8 mouse cellular contexts compared by ENCODE assay signal in the genomic region with DNA sequence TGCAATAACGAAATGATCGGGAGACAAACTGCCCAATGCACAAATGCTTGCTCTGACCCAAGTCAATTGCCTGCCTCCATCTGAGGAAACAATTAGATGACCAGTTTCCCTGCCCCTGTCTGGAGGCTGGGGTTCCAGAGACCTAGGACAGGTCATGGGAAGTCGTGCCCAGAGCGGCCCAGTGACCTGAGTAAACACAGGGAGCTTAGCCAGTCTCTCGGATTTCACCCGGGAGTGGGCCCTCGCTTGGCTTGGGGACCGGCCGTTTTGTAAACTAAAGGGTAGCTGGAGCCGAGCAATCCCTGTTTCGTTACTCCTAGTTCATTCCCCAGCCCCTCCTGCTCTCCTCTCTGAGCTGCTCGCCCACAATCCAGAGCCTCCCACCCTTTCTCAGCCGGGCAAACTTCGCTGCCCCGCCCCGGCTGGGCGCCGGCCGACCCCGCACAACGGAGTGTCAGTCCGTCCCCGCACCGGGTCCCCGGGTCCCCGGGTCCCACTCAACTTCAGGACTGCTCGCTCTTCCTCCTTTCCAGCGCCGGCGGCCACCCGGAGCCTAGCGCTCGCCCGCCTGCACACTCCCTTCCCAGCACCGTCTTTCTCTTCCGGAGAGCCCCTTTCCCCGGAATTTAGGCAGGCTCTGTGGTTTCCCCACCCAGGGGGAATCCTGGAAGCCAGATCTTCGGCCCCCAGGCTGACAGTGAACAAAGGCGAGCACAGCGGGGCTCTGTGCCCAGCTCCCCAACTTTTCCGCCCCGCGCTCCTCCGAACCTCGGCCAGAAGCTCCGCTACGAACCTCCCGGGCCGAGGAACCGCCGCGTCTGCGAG. TPM values are rescaled to one million over a fixed set of nuclear protein-coding genes. Genes with fewer than 3 reads are reported as not detected.
DNase-seq lines count a peak whose midpoint lies in the region; ATAC-seq and TF ChIP-seq lines count a peak whose summit lies in the region.

No protein-coding gene starts in this region.

- TF ChIP-seq POLR2A in kidney, adult 2 months (IDR thresholded peaks at IDR 0.05; ENCODE audit: low read depth, low read length): no peak

- H3K36me3 ChIP-seq in lung, embryonic 15.5 days: no peaks in the 10 kb centered on the region
- no peaks in the 10 kb centered on the region for H3K36me3 ChIP-seq in kidney, adult 2 months (ENCODE audit: control insufficient read depth, insufficient read depth, low read length)
- H3K36me3 ChIP-seq in midbrain, embryonic 14.5 days (ENCODE audit: control insufficient read depth, insufficient read depth, low read length): no peaks in the 10 kb centered on the region

- peaks cover 28% of the 10 kb centered on the region for H3K4me1 ChIP-seq in lung, embryonic 15.5 days
- H3K4me1 ChIP-seq in kidney, adult 2 months (ENCODE audit: control insufficient read depth, insufficient read depth, low read length): no peaks in the 10 kb centered on the region
- H3K4me1 ChIP-seq in midbrain, embryonic 14.5 days (ENCODE audit: control insufficient read depth, insufficient read depth, low read length): peaks cover 3% of the 10 kb centered on the region; the same call in 1 of the 2 replicates

- 1% methylated on average over 48 of the region's 53 CpGs for WGBS in lung, embryonic 15.5 days
- 1% methylated on average over 53 of the region's 53 CpGs for WGBS in kidney, adult 2 months
- under 1% methylated on average over 48 of the region's 53 CpGs for WGBS in midbrain, embryonic 14.5 days

- peaks cover 97% of the 10 kb centered on the region for H3K27me3 ChIP-seq in lung, embryonic 15.5 days
- peaks cover 25% of the 10 kb centered on the region for H3K27me3 ChIP-seq in kidney, adult 2 months (replicated peaks; ENCODE audit: control insufficient read depth, insufficient read depth, low read length)
- peaks cover 95% of the 10 kb centered on the region for H3K27me3 ChIP-seq in midbrain, embryonic 14.5 days (ENCODE audit: control insufficient read depth, insufficient read depth, low read length)

- DNase-seq in lung, postnatal 36 days: no peak
- peak; percentile 36 to 45 for DNase-seq in adrenal gland, postnatal 36 days
- peak; percentile 74 for DNase-seq in gastrocnemius, postnatal 25 days
- peak; percentile 36 for DNase-seq in kidney, adult 2 months
- DNase-seq in midbrain, embryonic 14.5 days: peak; percentile 44
- no peak for DNase-seq in layer of hippocampus, adult 8-10 months (ENCODE audit: low spot score in 2 of 2)
- no peak for DNase-seq in testis, postnatal 14 days (ENCODE audit: low spot score)

- H3K9ac ChIP-seq in lung, embryonic 15.5 days: peak overlapping the region; percentile 38
- no peak overlapping the region for H3K9ac ChIP-seq in midbrain, embryonic 14.5 days (replicated peaks; ENCODE audit: low read length)

- H3K4me2 ChIP-seq in lung, embryonic 15.5 days: peak overlapping the region; percentile 88
- H3K4me2 ChIP-seq in midbrain, embryonic 14.5 days (ENCODE audit: low read length): peak overlapping the region; percentile 39

- no peaks in the 10 kb centered on the region for H3K9me3 ChIP-seq in lung, embryonic 15.5 days
- H3K9me3 ChIP-seq in midbrain, embryonic 14.5 days (ENCODE audit: control insufficient read depth, low read length): no peaks in the 10 kb centered on the region

- TF ChIP-seq CTCF in kidney, adult 2 months (conservative IDR thresholded peaks at IDR 0.05; ENCODE audit: insufficient read depth, insufficient read length, low read depth, low read length): no peak

- H3K4me3 ChIP-seq in lung, embryonic 15.5 days: peak overlapping the region; percentile 46
- peak overlapping the region; percentile 35 for H3K4me3 ChIP-seq in kidney, adult 2 months (ENCODE audit: insufficient read depth, low read depth, low read length)
- peak overlapping the region; percentile 19; the same call in 1 of the 2 replicates for H3K4me3 ChIP-seq in midbrain, embryonic 14.5 days (replicated peaks; ENCODE audit: low read depth, low read length)

- ATAC-seq in lung, embryonic 15.5 days (ENCODE audit: borderline replicate concordance, extremely low read depth, low FRiP score, low TSS enrichment): no peak
- 0 out of 2 replicates have a peak, but pooled peaks have one; percentile 21 for ATAC-seq in midbrain, embryonic 14.5 days (ENCODE audit: low FRiP score, low TSS enrichment)

- no peak overlapping the region for H3K27ac ChIP-seq in lung, embryonic 15.5 days
- no peak overlapping the region for H3K27ac ChIP-seq in kidney, adult 2 months (ENCODE audit: insufficient read depth, low read depth, low read length)
- H3K27ac ChIP-seq in midbrain, embryonic 14.5 days (replicated peaks; ENCODE audit: low read depth, low read length): no peak overlapping the region

RNA-seq across cellular contexts. Expression of a gene that starts 9.3 kb away (rescaled TPM):
- polyA plus RNA-seq in lung, embryonic 15.5 days (2015; fragmentation: Nextera tagmentation; extraction: Ambion mirVana): 1.3 and 1.5 TPM in 2 replicates
- 1 to 10 TPM; 3.2 to 3.3 TPM for total RNA-seq in adrenal gland, postnatal 36 days (2021)
- 10 to 100 TPM; 47.7 to 51.0 TPM for total RNA-seq in gastrocnemius, postnatal 25 days (2021)
- 0.35 and 0.53 TPM in 2 replicates for polyA plus RNA-seq in kidney, adult 2 months (2012; rRNA removed)
- polyA plus RNA-seq in midbrain, embryonic 14.5 days (2014; fragmentation: Nextera tagmentation; extraction: Ambion mirVana): 0.41 TPM in 1 of 2 replicates, not detected in the other
- total RNA-seq in layer of hippocampus, adult 8-10 months (2022): under 1 TPM in 3 of 4 experiments, not detected in 1; 0.14 to 0.19 (median 0.18) TPM

Comparison
In these comparisons a context has a peak if more than half of its experiments do, and no peak if none do; other contexts are left out.
1. DNase-seq: peak in adrenal gland, postnatal 36 days (2 of 2), gastrocnemius, postnatal 25 days (single experiment), kidney, adult 2 months (single experiment) and midbrain, embryonic 14.5 days (single experiment); none in lung, postnatal 36 days (single experiment), layer of hippocampus, adult 8-10 months (0 of 2) and testis, postnatal 14 days (single experiment).
2. RNA of a gene that starts 9.3 kb away (total RNA-seq): 47.7 to 51.0 TPM in gastrocnemius, postnatal 25 days; 3.2 to 3.3 TPM in adrenal gland, postnatal 36 days and 0.14 to 0.19 TPM in layer of hippocampus, adult 8-10 months; every median in the first group is over 10 times any median in the second.
3. Peak in every context shown above with its lines, with median percentiles within 50 percentile points of each other: H3K4me3 ChIP-seq.